Mouse (Mus musculus): ENCODE measurements around the gene Capn7. TPM values are rescaled to one million over a fixed set of nuclear protein-coding genes. Genes with fewer than 3 reads are reported as not detected.

Capn7 gene
- total and polyA plus RNA-seq, 2 experiments from 2014 or later: 55.9 to 73.7 TPM

- H3K4me1 ChIP-seq (ENCODE audit: insufficient read depth, low read length): no peaks in the 10 kb centered on the region
- H3K27ac ChIP-seq (ENCODE audit: low read depth, low read length): no peak overlapping the region
- no peak for DNase-seq (ENCODE audit: low spot score)
- H3K9ac ChIP-seq (replicated peaks; ENCODE audit: low read length, poor library complexity, severe bottlenecking): no peak overlapping the region
- no peaks in the 10 kb centered on the region for H3K9me3 ChIP-seq (ENCODE audit: low read length)
- WGBS: 69% methylated on average over 13 of the region's 13 CpGs
- H3K4me2 ChIP-seq (ENCODE audit: low read depth, low read length, poor library complexity, severe bottlenecking): no peak overlapping the region
- no peak for ATAC-seq (ENCODE audit: low FRiP score)
- peak; percentile 10; the same call in 1 of the 2 replicates for TF ChIP-seq CTCF (IDR thresholded peaks at IDR 0.05)
- no peaks in the 10 kb centered on the region for H3K27me3 ChIP-seq (ENCODE audit: insufficient read depth, low read length)
- H3K4me3 ChIP-seq (ENCODE audit: low read depth, low read length): no peak overlapping the region
- H3K36me3 ChIP-seq (ENCODE audit: insufficient read depth, low read length): peaks cover 23% of the 10 kb centered on the region
Measured at GRCm38 (mm10) chr14:31384366-31385323, 48.2 kb downstream of the Capn7 start.

- DNase-seq (ENCODE audit: low spot score) (no peak), ATAC-seq (ENCODE audit: low FRiP score) (no peak)
- Histone ChIP-seq H3K9ac (replicated peaks; ENCODE audit: low read length, poor library complexity, severe bottlenecking) (no peak overlapping the region), H3K27me3 (ENCODE audit: insufficient read depth, low read length) (no peaks in the 10 kb centered on the region), H3K27ac (ENCODE audit: low read depth, low read length) (no peak overlapping the region), H3K4me2 (ENCODE audit: low read depth, low read length, poor library complexity, severe bottlenecking) (no peak overlapping the region), H3K36me3 (ENCODE audit: insufficient read depth, low read length) (peaks cover 23% of the 10 kb centered on the region), H3K4me3 (ENCODE audit: low read depth, low read length) (no peak overlapping the region), H3K9me3 (ENCODE audit: low read length) (no peaks in the 10 kb centered on the region), H3K4me1 (ENCODE audit: insufficient read depth, low read length) (no peaks in the 10 kb centered on the region)
- 92% methylated on average over 5 of the region's 5 CpGs for WGBS
- TF ChIP-seq CTCF (IDR thresholded peaks at IDR 0.05): no peak
Measured at GRCm38 (mm10) chr14:31385406-31385805, 49.0 kb downstream of the Capn7 start.

GRCm38 (mm10) chr14:31385977-31386697, 49.7 kb downstream of the Capn7 start:
- peak; percentile 84 for TF ChIP-seq CTCF (IDR thresholded peaks at IDR 0.05)
- 51% methylated on average over 13 of the region's 13 CpGs for WGBS
- H3K27me3 ChIP-seq (ENCODE audit: insufficient read depth, low read length): no peaks in the 10 kb centered on the region
- ATAC-seq (ENCODE audit: low FRiP score) (no peak), DNase-seq (ENCODE audit: low spot score) (peak; percentile 83)
- no peaks in the 10 kb centered on the region for H3K4me1 ChIP-seq (ENCODE audit: insufficient read depth, low read length)
- no peak overlapping the region for H3K27ac ChIP-seq (ENCODE audit: low read depth, low read length)
- H3K36me3 ChIP-seq (ENCODE audit: insufficient read depth, low read length): peaks cover 23% of the 10 kb centered on the region
- no peak overlapping the region for H3K9ac ChIP-seq (replicated peaks; ENCODE audit: low read length, poor library complexity, severe bottlenecking)
- no peaks in the 10 kb centered on the region for H3K9me3 ChIP-seq (ENCODE audit: low read length)
- no peak overlapping the region for H3K4me2 ChIP-seq (ENCODE audit: low read depth, low read length, poor library complexity, severe bottlenecking)
- no peak overlapping the region for H3K4me3 ChIP-seq (ENCODE audit: low read depth, low read length)

GRCm38 (mm10) chr14:31387301-31387981, 51.0 kb downstream of the Capn7 start:
- DNase-seq (ENCODE audit: low spot score): no peak
- Histone ChIP-seq H3K9ac (replicated peaks; ENCODE audit: low read length, poor library complexity, severe bottlenecking) (no peak overlapping the region), H3K4me2 (ENCODE audit: low read depth, low read length, poor library complexity, severe bottlenecking) (no peak overlapping the region), H3K4me3 (ENCODE audit: low read depth, low read length) (no peak overlapping the region), H3K4me1 (ENCODE audit: insufficient read depth, low read length) (no peaks in the 10 kb centered on the region), H3K9me3 (ENCODE audit: low read length) (no peaks in the 10 kb centered on the region), H3K36me3 (ENCODE audit: insufficient read depth, low read length) (peaks cover 20% of the 10 kb centered on the region; the same call in 1 of the 2 replicates), H3K27ac (ENCODE audit: low read depth, low read length) (no peak overlapping the region), H3K27me3 (ENCODE audit: insufficient read depth, low read length) (no peaks in the 10 kb centered on the region)
- ATAC-seq (ENCODE audit: low FRiP score): no peak
- no peak for TF ChIP-seq CTCF (IDR thresholded peaks at IDR 0.05)
- 83% methylated on average over 11 of the region's 11 CpGs for WGBS

- ATAC-seq (ENCODE audit: low FRiP score): no peak
- Histone ChIP-seq H3K36me3 (ENCODE audit: insufficient read depth, low read length) (peaks cover 20% of the 10 kb centered on the region; the same call in 1 of the 2 replicates), H3K27ac (ENCODE audit: low read depth, low read length) (0 out of 2 replicates have a peak overlapping the region, but pooled peaks have one; percentile 18), H3K27me3 (ENCODE audit: insufficient read depth, low read length) (no peaks in the 10 kb centered on the region), H3K9ac (replicated peaks; ENCODE audit: low read length, poor library complexity, severe bottlenecking) (no peak overlapping the region), H3K4me2 (ENCODE audit: low read depth, low read length, poor library complexity, severe bottlenecking) (no peak overlapping the region), H3K4me3 (ENCODE audit: low read depth, low read length) (no peak overlapping the region), H3K4me1 (ENCODE audit: insufficient read depth, low read length) (no peaks in the 10 kb centered on the region), H3K9me3 (ENCODE audit: low read length) (no peaks in the 10 kb centered on the region)
- 68% methylated on average over 13 of the region's 13 CpGs for WGBS
- no peak for DNase-seq (ENCODE audit: low spot score)
- no peak for TF ChIP-seq CTCF (IDR thresholded peaks at IDR 0.05)
Measured at GRCm38 (mm10) chr14:31388086-31388872, 51.8 kb downstream of the Capn7 start.
